Mouse (Mus musculus) limb, embryonic 14.5 days (tissue): ENCODE data around the gene Taldo1. TPM values are rescaled to one million over a fixed set of nuclear protein-coding genes. Genes with fewer than 3 reads are reported as not detected.

Experiments
- ATAC-seq: fragments of 200-750 bp; cut with Nextera tagmentation; 2 replicates; pipeline ENCODE4 v1.8.0; 2017; ENCODE audit warnings: low read depth, moderate number of reproducible peaks, moderate TSS enrichment; ENCODE audit not compliant: low FRiP score
- DNase-seq: peaks from one replicate; pipeline ENCODE4 v3.0.0-alpha.2; 2015; ENCODE audit warnings: low spot score
- H3K27ac ChIP-seq: fragments of 300-500 bp; sonication (generic); replicated peaks from 2 replicates; pipeline ENCODE4 v1.5.1; 2014; ENCODE audit warnings: low read depth, mild to moderate bottlenecking, low read length, moderate library complexity, mixed read lengths
- H3K27me3 ChIP-seq: fragments of 300-500 bp; sonication (generic); 2 replicates; pipeline ENCODE4 v1.6.1; 2014; ENCODE audit warnings: low read length, mixed read lengths; ENCODE audit not compliant: control insufficient read depth, insufficient read depth
- H3K36me3 ChIP-seq: fragments of 300-500 bp; sonication (generic); 2 replicates; pipeline ENCODE4 v1.6.1; 2014; ENCODE audit warnings: mild to moderate bottlenecking, low read length, moderate library complexity, mixed read lengths; ENCODE audit not compliant: control insufficient read depth, insufficient read depth
- H3K4me1 ChIP-seq: fragments of 300-500 bp; sonication (generic); 2 replicates; pipeline ENCODE4 v1.6.1; 2014; ENCODE audit warnings: antibody characterized with exemption, low read length, mixed read lengths; ENCODE audit not compliant: control insufficient read depth, insufficient read depth
- H3K4me2 ChIP-seq: fragments of 300-500 bp; sonication (generic); replicated peaks from 2 replicates; pipeline ENCODE4 v1.6.1; 2014; ENCODE audit warnings: low read depth, mild to moderate bottlenecking, low read length, moderate library complexity; ENCODE audit not compliant: severe bottlenecking
- H3K4me3 ChIP-seq: fragments of 300-500 bp; sonication (generic); replicated peaks from 2 replicates; pipeline ENCODE4 v1.5.1; 2014; ENCODE audit warnings: low read length
- H3K9ac ChIP-seq: fragments of 300-500 bp; sonication (generic); 2 replicates; pipeline ENCODE4 v1.6.1; 2014; ENCODE audit warnings: mild to moderate bottlenecking, low read depth, low read length, moderate library complexity; ENCODE audit not compliant: severe bottlenecking
- H3K9me3 ChIP-seq: fragments of 300-500 bp; sonication (generic); 2 replicates; pipeline ENCODE4 v1.6.1; 2016; ENCODE audit warnings: low read length; ENCODE audit not compliant: control insufficient read depth
- POLR2A ChIP-seq: fragments of 200-500 bp; IDR thresholded peaks from 2 replicates; pipeline ENCODE4 v1.8.0; 2012; ENCODE audit warnings: inconsistent platforms, mild to moderate bottlenecking, moderate library complexity, borderline replicate concordance; ENCODE audit not compliant: insufficient read depth, insufficient read length; ENCODE audit errors: extremely low read depth
- WGBS: fragments of 180-500 bp; shearing (Covaris S2); extraction: QIAGEN DNeasy Blood & Tissue Kit; methylation state at CpG from one replicate; pipeline ENCODE4 v1.1.7; 2014; 5-methylcytosine and 5-hydroxymethylcytosine counted together
- polyA plus RNA-seq, 2 experiments: library from polyadenylated mRNA; depleted of rRNA in 1 of 2; stranded (reverse) in 1 of 2; unstranded in 1 of 2; fragments of >200 nt; fragmentation: Nextera tagmentation in 1 of 2; extraction: Ambion mirVana in 1 of 2; gene quantifications; 2 replicates each; pipeline versions ENCODE4 v1.2.1 to v1.2.3; 2012 to 2014

Gene Taldo1
- polyA plus RNA-seq, 2 experiments = 188 to 238 TPM

- ATAC-seq (no peak), DNase-seq (no peak)
- peak overlapping the region; percentile 83 for H3K4me2 ChIP-seq
- 88% methylated on average over 9 of the region's 9 CpGs for WGBS
- H3K4me1 ChIP-seq = peaks cover 26% of the 10 kb centered on the region
- H3K27ac ChIP-seq = no peak overlapping the region
- H3K27me3 ChIP-seq = no peaks in the 10 kb centered on the region
- H3K4me3 ChIP-seq = no peak overlapping the region; the same call in 1 of the 2 replicates
- no peaks in the 10 kb centered on the region for H3K9me3 ChIP-seq
- no peak for TF ChIP-seq POLR2A
- H3K9ac ChIP-seq = no peak overlapping the region
- peaks cover 40% of the 10 kb centered on the region for H3K36me3 ChIP-seq
Measured at GRCm38 (mm10) chr7:141435856-141436522, 44.0 kb downstream of the Taldo1 start.

- H3K27me3 ChIP-seq = no peaks in the 10 kb centered on the region
- no peaks in the 10 kb centered on the region for H3K9me3 ChIP-seq
- peaks cover 40% of the 10 kb centered on the region for H3K36me3 ChIP-seq
- 71% methylated on average over 2 of the region's 2 CpGs for WGBS
- H3K27ac ChIP-seq = no peak overlapping the region
- peak overlapping the region; percentile 91 for H3K4me2 ChIP-seq
- DNase-seq = no peak
- peaks cover 26% of the 10 kb centered on the region for H3K4me1 ChIP-seq
- H3K9ac ChIP-seq = peak overlapping the region; percentile 71; the same call in 1 of the 2 replicates
- peak overlapping the region; percentile 63 for H3K4me3 ChIP-seq
- TF ChIP-seq POLR2A = no peak
- ATAC-seq = no peak
Measured at GRCm38 (mm10) chr7:141436523-141436892, 44.5 kb downstream of the Taldo1 start.

- Histone ChIP-seq H3K4me1 (peaks cover 28% of the 10 kb centered on the region), H3K9ac (peak within 1 kb of the TSS; percentile 71), H3K36me3 (peaks cover 38% of the 10 kb centered on the region), H3K27ac (0 out of 2 replicates have a peak within 1 kb of the TSS, but pooled peaks have one; percentile 26), H3K9me3 (no peaks in the 10 kb centered on the region), H3K4me2 (peak within 1 kb of the TSS; percentile 91), H3K4me3 (peak within 1 kb of the TSS; percentile 63), H3K27me3 (no peaks in the 10 kb centered on the region)
- peak; percentile 78 for DNase-seq
- peak; percentile 79; the same call in 1 of the 2 replicates for TF ChIP-seq POLR2A
- peak; percentile 91 for ATAC-seq
- WGBS = 5% methylated on average over 51 of the region's 53 CpGs
Measured at GRCm38 (mm10) chr7:141437178-141438120, 45.5 kb downstream of the Taldo1 start, which contains the start of gene Slc25a22. Slc25a22 (minus strand) TSS chr7:141437892.

GRCm38 (mm10) chr7:141438201-141438968 lies 46.4 kb downstream of the Taldo1 start:
- no peak for DNase-seq

More at GRCm38 (mm10) chr7:141438201-141438968, 46.4 kb downstream of the Taldo1 start:
- Histone ChIP-seq H3K27ac (no peak overlapping the region), H3K4me2 (no peak overlapping the region), H3K36me3 (peaks cover 28% of the 10 kb centered on the region), H3K4me3 (no peak overlapping the region), H3K9ac (no peak overlapping the region), H3K4me1 (peaks cover 37% of the 10 kb centered on the region), H3K9me3 (no peaks in the 10 kb centered on the region), H3K27me3 (no peaks in the 10 kb centered on the region)
- ATAC-seq = no peak
- 86% methylated on average over 12 of the region's 12 CpGs for WGBS
- TF ChIP-seq POLR2A = no peak
